Mouse (Mus musculus) forebrain, embryonic 11.5 days (tissue): ENCODE measurements around the gene Ccl3. TPM values are rescaled to one million over a fixed set of nuclear protein-coding genes. Genes with fewer than 3 reads are reported as not detected.

Experiments
- ATAC-seq: fragments of 200-750 bp; cut with Nextera tagmentation; replicated peaks from 2 replicates; pipeline ENCODE4 v1.8.0; 2017; ENCODE audit warnings: moderate TSS enrichment; ENCODE audit not compliant: low FRiP score
- DNase-seq: peaks from one replicate; pipeline ENCODE4 v3.0.0-alpha.2; 2017; ENCODE audit warnings: low spot score
- H3K27ac ChIP-seq: fragments of 300-500 bp; sonication (generic); 2 replicates; pipeline ENCODE4 v1.5.1; 2014; ENCODE audit warnings: low read depth, low read length
- H3K27me3 ChIP-seq: fragments of 300-500 bp; sonication (generic); 2 replicates; pipeline ENCODE4 v1.6.1; 2014; ENCODE audit warnings: mild to moderate bottlenecking, low read length, mixed read lengths; ENCODE audit not compliant: control insufficient read depth, insufficient read depth
- H3K36me3 ChIP-seq: fragments of 300-500 bp; sonication (generic); 2 replicates; pipeline ENCODE4 v1.6.1; 2014; ENCODE audit warnings: mild to moderate bottlenecking, low read length, moderate library complexity, mixed read lengths; ENCODE audit not compliant: control insufficient read depth, insufficient read depth
- H3K4me1 ChIP-seq: fragments of 300-500 bp; sonication (generic); replicated peaks from 2 replicates; pipeline ENCODE4 v1.6.1; 2014; ENCODE audit warnings: low read length, mixed read lengths; ENCODE audit not compliant: control insufficient read depth, insufficient read depth
- H3K4me2 ChIP-seq: fragments of 300-500 bp; sonication (generic); 2 replicates; pipeline ENCODE4 v1.6.1; 2014; ENCODE audit warnings: low read depth, mild to moderate bottlenecking, low read length, moderate library complexity, mixed read lengths; ENCODE audit not compliant: severe bottlenecking
- H3K4me3 ChIP-seq: fragments of 300-500 bp; sonication (generic); 2 replicates; pipeline ENCODE4 v1.5.1; 2014; ENCODE audit warnings: low read depth, low read length
- H3K9ac ChIP-seq: fragments of 300-500 bp; sonication (generic); 2 replicates; pipeline ENCODE4 v1.6.1; 2014; ENCODE audit warnings: low read length
- H3K9me3 ChIP-seq: fragments of 300-500 bp; sonication (generic); 2 replicates; pipeline ENCODE4 v1.6.1; 2016; ENCODE audit warnings: low read length, mixed read lengths; ENCODE audit not compliant: control insufficient read depth
- WGBS: fragments of 180-500 bp; shearing (Covaris S2); extraction: QIAGEN DNeasy Blood & Tissue Kit; methylation state at CpG from one replicate; pipeline ENCODE4 v1.1.7; 2014; 5-methylcytosine and 5-hydroxymethylcytosine counted together
- polyA plus RNA-seq: library from polyadenylated mRNA; unstranded; fragments of >200 nt; fragmentation: Nextera tagmentation; extraction: Ambion mirVana; gene quantifications from 2 replicates; pipeline ENCODE4 v1.2.1, GENCODE M21; 2014

The Ccl3 gene
- polyA plus RNA-seq, 1 experiment from 2014 or later, result 0.95 TPM

DNA sequence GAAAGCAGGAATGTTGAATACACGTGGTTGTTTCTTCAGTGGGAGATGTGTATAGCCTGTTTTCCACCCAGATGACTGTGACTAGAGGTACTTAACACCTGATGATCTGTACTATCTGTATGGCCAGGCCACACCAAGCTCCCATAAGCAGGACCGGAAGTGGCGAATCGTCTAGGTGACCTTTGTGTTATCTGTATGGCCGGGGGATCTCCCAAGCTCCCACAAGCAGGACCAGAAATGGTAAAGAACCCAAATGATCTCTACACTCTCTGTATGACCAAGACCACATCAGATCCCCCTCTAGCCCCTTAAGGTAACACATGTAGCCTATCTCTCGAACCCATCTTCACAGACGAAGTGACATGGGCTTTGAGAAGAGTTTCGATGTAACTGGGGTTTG lies 5.5 kb upstream of the Ccl3 start:
- no peak overlapping the region for H3K9ac ChIP-seq
- ATAC-seq (no peak), DNase-seq (no peak)
- no peak overlapping the region for H3K27ac ChIP-seq
- H3K27me3 ChIP-seq, result no peaks in the 10 kb centered on the region
- no peak overlapping the region for H3K4me2 ChIP-seq
- no peaks in the 10 kb centered on the region for H3K9me3 ChIP-seq
- 92% methylated on average over 8 of the region's 8 CpGs for WGBS
- H3K4me1 ChIP-seq, result no peaks in the 10 kb centered on the region
- H3K4me3 ChIP-seq, result no peak overlapping the region
- no peaks in the 10 kb centered on the region for H3K36me3 ChIP-seq

DNA sequence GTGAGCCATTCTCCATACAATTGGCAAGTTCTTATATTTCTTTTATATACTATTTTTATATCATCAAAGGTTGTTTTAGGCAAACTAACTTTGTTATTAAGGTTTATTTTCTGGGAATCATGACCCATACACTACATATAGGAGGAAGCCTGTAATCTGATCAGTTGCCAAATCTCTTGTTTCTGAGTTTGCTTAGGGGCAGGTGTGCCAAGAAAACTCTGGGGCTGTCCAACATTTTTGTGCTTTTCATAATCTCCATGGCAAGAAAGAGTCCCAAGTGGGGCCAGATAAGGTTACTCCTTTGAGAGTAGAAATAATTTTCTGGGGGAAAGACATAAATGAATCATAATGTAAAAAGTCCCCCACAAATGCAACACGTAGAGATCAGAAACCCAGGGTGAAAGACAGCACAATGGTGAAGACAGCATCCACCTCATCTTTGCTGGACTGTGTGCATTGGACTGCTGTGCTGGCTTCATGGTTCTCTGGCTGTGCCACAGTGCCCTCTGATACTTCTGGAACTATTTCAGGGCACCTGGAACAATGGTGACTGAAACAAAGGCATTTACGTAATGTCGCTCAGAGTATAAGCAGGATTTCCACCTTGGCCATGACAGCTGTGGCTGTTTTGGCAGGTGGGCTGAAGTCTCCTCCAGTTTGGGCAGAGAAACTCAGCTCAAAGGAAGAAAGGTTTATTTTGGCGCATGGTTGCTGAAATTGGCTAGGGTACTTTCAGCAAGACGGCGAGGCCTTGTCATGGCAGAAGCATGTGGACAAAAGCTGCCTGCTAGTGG lies 2.6 kb downstream of the Ccl3 start:
- Histone ChIP-seq H3K27me3 (no peaks in the 10 kb centered on the region), H3K9ac (no peak overlapping the region), H3K36me3 (no peaks in the 10 kb centered on the region), H3K4me2 (no peak overlapping the region), H3K9me3 (no peaks in the 10 kb centered on the region), H3K27ac (no peak overlapping the region), H3K4me3 (no peak overlapping the region), H3K4me1 (no peaks in the 10 kb centered on the region)
- ATAC-seq, result no peak
- WGBS, result 93% methylated on average over 6 of the region's 6 CpGs
- no peak for DNase-seq

DNA sequence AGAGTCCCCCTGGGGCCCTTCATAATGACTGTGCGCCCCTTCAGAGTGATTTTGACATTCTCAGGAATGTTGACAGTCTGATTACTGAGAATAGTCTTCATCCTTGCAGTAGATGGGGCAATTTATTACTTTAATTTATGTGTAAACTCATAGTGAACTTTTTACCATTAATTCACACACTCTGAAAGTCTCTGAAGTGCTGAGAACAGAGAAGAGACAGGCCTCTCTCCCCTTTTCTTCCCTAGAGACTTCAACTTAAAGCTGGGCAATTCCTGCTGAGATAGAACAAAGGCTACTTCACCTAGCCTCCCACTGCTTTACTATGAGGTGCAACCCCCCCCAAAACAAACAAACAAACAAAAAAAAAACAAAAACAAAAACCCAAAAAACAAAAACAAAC lies 3.6 kb downstream of the Ccl3 start, which contains the start of gene Rpl9-ps1:
Rpl9-ps1 (minus strand) TSS at position 101 of the 400 bp plus-strand sequence.
- H3K27ac ChIP-seq, result no peak within 1 kb of the TSS
- H3K27me3 ChIP-seq, result no peaks in the 10 kb centered on the region
- no peaks in the 10 kb centered on the region for H3K9me3 ChIP-seq
- ATAC-seq (no peak), DNase-seq (no peak)
- no peaks in the 10 kb centered on the region for H3K4me1 ChIP-seq
- 85% methylated on average over 1 of the region's 1 CpGs for WGBS
- no peak within 1 kb of the TSS for H3K9ac ChIP-seq
- H3K4me2 ChIP-seq, result no peak within 1 kb of the TSS
- no peak within 1 kb of the TSS for H3K4me3 ChIP-seq
- H3K36me3 ChIP-seq, result no peaks in the 10 kb centered on the region

DNA sequence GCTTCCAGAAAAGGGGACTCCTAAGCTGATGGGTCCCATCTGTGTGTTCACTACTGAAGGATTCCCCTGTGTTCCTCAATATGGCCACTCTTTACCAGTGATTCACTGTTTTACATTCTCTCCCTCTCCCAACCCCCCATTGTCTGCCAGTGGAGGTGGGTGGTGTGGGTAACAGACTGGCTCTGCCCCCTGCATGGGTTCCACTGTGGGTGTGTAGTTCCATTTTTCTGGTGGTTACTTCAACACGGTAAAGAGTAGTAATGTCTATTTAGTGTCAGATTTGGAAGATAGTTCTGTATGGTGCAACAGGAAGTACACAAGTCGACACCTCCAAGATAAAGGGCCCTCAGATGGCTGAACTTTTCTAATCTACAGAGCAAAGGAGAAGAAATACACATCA lies 7.9 kb downstream of the Ccl3 start:
- Histone ChIP-seq H3K4me3 (no peak overlapping the region), H3K4me2 (no peak overlapping the region), H3K9ac (no peak overlapping the region), H3K27ac (no peak overlapping the region), H3K9me3 (no peaks in the 10 kb centered on the region), H3K27me3 (no peaks in the 10 kb centered on the region), H3K4me1 (no peaks in the 10 kb centered on the region), H3K36me3 (no peaks in the 10 kb centered on the region)
- DNase-seq (no peak), ATAC-seq (no peak)
- 92% methylated on average over 2 of the region's 2 CpGs for WGBS

DNA sequence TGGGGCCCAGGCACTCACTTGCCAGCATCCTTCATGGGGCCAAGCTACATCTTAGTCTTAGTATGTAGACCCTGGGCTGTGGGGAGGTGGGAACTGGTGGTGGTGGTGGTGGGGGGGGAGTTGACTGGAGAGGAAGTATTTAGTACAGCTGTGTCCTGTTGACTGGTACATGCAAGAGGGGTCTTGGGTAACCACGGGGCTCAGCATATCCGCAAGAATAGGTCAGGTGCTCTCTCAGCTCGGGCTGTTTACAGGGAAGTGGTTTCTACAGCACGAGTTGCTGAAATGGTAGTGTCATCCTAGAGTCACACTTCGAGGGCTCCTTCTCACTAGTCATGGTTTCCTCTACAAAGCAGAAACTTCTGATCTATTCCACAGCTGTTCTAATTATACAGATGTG lies 9.0 kb downstream of the Ccl3 start:
- Histone ChIP-seq H3K27me3 (no peaks in the 10 kb centered on the region), H3K4me2 (no peak overlapping the region), H3K4me3 (no peak overlapping the region), H3K9ac (no peak overlapping the region), H3K4me1 (no peaks in the 10 kb centered on the region), H3K27ac (no peak overlapping the region), H3K9me3 (no peaks in the 10 kb centered on the region), H3K36me3 (no peaks in the 10 kb centered on the region)
- 87% methylated on average over 5 of the region's 5 CpGs for WGBS
- ATAC-seq (no peak), DNase-seq (no peak)

DNA sequence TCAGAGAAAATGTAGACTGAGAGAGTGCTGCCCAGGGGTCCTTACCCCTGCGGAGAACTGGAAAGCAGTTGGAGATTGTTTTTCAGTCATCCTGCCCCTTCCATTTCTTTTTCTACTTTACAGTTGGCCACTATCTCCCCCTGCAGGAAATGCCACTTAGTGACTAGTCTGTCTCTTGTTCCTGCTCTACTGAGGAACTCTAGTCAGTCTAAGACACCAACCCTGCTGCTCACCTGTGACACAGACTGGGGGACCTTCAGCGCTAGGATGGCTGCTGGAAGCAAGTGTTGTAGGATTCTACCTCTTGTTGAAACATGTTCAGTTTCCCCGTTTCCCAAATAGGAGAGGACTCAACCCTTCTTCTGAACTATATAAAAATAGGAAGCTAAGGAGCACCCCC lies 9.6 kb downstream of the Ccl3 start:
- no peaks in the 10 kb centered on the region for H3K9me3 ChIP-seq
- DNase-seq (no peak), ATAC-seq (no peak)
- WGBS, result 61% methylated on average over 3 of the region's 3 CpGs
- no peak overlapping the region for H3K9ac ChIP-seq
- no peaks in the 10 kb centered on the region for H3K36me3 ChIP-seq
- H3K27me3 ChIP-seq, result no peaks in the 10 kb centered on the region
- H3K4me1 ChIP-seq, result no peaks in the 10 kb centered on the region
- H3K4me2 ChIP-seq, result no peak overlapping the region
- no peak overlapping the region for H3K27ac ChIP-seq
- H3K4me3 ChIP-seq, result no peak overlapping the region

DNA sequence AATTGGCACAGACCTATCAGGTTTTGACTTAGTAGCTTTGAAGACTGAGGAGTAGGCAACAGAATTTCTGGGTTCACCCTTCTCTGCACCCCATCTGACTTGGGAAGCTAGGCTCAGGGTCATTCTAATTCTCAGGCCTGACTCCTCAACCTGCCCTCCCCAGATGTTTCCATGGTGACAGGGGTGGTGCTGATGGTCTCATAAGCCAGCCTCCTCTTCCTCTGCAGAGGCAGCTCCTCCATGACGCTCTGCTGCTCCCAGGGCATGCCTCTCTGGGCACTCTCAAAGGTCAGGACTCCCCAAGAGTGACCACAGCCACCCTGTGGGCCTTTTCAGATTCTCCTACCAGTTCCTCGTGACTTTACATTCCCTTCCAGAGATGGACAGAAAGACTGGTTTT lies 10.2 kb downstream of the Ccl3 start:
- no peak overlapping the region for H3K27ac ChIP-seq
- no peaks in the 10 kb centered on the region for H3K4me1 ChIP-seq
- no peak for DNase-seq
- no peak for ATAC-seq
- H3K36me3 ChIP-seq, result no peaks in the 10 kb centered on the region
- no peaks in the 10 kb centered on the region for H3K9me3 ChIP-seq
- H3K4me2 ChIP-seq, result no peak overlapping the region
- no peak overlapping the region for H3K9ac ChIP-seq
- H3K4me3 ChIP-seq, result no peak overlapping the region
- no peaks in the 10 kb centered on the region for H3K27me3 ChIP-seq
- 60% methylated on average over 2 of the region's 2 CpGs for WGBS

DNA sequence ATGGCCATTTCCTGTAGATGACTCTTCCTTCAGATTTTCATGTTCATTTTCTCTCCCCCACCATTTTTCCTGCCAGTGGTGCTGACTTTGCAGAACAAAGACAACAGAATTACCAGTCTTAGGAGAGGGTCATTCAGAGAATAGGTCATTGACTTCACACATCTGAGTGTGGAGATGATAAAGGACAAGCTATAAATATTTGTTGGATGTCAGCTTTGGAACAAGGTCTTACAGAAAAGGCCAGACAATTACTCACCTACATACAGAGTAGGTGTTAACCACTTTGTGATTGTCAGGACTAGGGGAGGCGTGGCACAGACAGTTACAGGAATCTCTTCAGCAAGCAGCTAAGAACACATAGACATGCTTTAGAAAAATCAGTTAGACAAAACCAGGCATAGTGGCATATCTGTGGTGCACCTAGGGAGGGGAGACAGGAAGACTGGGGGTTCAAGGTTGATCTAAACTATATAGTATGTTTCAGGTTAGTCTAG lies 12.4 kb downstream of the Ccl3 start:
- Histone ChIP-seq H3K4me2 (no peak overlapping the region), H3K36me3 (no peaks in the 10 kb centered on the region), H3K27me3 (no peaks in the 10 kb centered on the region), H3K4me1 (no peaks in the 10 kb centered on the region), H3K4me3 (no peak overlapping the region), H3K9me3 (no peaks in the 10 kb centered on the region), H3K9ac (no peak overlapping the region), H3K27ac (no peak overlapping the region)
- ATAC-seq (no peak), DNase-seq (no peak)
- 75% methylated on average over 1 of the region's 1 CpGs for WGBS

DNA sequence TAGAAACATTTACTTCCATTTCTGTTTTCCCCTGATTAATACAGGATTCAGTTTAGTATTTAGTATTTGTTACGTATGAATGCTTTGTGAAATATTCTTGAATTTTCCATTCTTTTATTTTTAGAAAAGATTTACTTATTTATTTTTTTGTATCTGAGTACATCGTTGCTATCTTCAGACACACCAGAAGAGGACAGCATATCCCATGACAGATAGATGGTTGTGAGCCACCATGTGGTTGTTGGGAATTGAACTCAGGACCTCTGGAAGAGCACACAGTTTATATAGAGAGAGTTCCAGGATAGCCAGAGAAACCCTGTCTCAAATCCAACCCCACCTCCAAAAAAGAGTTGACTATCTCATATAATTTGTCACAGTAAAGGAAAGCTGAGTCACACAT lies 14.3 kb downstream of the Ccl3 start:
- WGBS, result 89% methylated on average over 2 of the region's 2 CpGs
- no peaks in the 10 kb centered on the region for H3K27me3 ChIP-seq
- H3K9me3 ChIP-seq, result no peaks in the 10 kb centered on the region
- DNase-seq (no peak), ATAC-seq (no peak)
- no peak overlapping the region for H3K4me3 ChIP-seq
- H3K27ac ChIP-seq, result no peak overlapping the region
- no peak overlapping the region for H3K9ac ChIP-seq
- no peak overlapping the region for H3K4me2 ChIP-seq
- no peaks in the 10 kb centered on the region for H3K36me3 ChIP-seq
- H3K4me1 ChIP-seq, result no peaks in the 10 kb centered on the region
